Mouse (Mus musculus): ENCODE results near the gene Rhbdl1.

The Rhbdl1 gene

GRCm38 (mm10) chr17:25837076-25837410, at the start of gene Rhbdl1:
Gene Rhbdl1 (minus strand): TSS chr17:25837295.
- DNase-seq (ENCODE audit: low read depth), result no peak

DNA sequence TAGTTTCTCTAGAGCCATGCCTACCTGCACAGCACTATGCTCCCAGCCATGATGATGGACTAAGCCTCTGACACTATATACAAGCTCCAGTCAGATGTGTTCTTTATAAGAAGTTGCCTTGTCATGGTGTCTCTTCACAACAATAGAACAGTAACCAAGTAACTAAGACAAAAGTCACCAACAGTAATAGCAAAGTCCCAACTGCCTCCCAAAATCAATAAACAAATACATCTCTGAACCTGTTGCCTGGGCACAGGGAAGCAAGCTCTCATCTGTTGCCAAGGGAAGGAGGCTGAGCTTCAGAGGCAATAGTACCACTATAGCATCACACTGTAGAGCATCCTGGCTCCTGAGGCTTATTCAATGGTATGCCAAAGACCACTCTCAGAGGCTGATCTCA, 49.7 kb upstream of the Rhbdl1 start:
- no peak for DNase-seq (ENCODE audit: low read depth)

DNA sequence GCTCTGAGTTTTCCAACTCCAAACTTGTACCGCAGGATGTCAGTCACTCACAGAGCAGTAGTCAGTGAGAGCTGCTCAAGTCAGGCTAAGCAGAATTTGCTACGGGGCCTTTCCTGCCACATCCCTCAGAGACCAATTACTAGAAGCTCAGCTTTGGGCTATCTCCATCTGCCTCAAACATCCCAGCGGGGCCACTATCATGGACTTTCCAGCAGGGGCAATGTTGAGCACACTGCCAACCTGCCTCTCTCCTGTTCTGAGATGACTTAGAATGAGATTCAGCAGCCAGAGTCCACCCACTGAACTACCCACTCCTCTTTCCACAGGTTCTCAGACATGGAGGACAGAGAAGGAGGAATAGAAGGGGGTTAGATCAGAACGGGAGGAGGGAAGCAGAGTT, 48.5 kb upstream of the Rhbdl1 start:
- no peak for DNase-seq (ENCODE audit: low read depth)

DNA sequence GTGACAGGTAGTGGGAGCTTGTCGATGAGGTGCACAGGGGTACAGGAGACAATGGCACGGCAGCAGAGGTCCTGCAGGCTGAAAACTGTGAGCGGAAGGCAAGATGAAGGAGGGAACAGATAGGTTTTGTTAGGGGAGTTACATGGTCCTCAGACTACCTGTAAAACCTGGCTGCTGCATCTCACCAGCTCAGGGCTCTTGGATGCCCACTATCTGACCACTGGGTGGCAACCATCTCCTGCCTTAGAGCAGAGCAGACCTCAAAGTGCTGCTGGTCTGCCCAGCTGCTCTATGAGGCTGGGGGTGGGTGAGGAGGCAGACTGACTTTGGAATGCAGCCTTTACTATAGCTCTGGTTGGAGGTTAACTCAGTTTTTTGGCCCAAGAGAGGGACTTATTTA, 46.7 kb upstream of the Rhbdl1 start:
- no peak for DNase-seq (ENCODE audit: low read depth)

DNA sequence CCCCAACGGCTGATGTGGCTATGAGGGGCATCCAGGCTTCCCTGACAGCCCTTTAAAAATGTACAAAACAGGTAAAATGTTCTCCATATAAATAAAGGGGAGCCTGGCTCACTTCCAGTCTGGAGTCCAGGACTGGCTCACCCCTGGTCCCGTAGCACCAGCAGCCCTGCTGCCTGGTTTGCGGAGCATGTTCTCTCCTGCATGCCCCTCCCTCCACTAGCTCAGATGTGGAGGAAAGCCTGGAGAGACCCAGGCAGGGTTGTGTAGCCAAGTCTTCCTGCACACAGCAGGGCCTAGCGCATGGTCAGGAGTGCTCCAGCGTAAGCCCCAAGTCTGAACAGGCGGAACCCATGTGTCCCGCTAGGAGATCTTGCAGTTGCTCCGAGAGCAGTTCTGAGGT, 46.2 kb upstream of the Rhbdl1 start:
- DNase-seq (ENCODE audit: low read depth), result no peak

DNA sequence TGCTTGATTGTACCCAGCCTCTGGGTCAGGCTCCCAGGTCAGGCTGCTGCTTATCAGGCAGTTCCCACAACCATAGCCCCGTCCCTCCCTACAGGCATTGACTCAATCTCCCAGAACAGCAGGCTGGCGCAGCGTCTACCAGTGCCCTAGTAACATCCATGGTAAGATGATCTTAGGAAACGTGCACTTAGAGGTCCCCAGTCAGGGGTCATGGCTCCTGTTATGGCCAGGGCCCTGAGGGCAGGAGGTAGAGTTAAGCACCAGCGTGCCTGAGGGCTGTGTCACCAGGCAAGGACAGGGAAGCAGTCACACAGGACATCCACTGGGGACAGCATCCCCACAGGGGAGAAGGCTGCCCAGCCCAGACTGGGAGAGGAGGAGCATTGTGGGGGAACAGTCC, 45.2 kb upstream of the Rhbdl1 start:
- no peak for DNase-seq (ENCODE audit: low read depth)

DNA sequence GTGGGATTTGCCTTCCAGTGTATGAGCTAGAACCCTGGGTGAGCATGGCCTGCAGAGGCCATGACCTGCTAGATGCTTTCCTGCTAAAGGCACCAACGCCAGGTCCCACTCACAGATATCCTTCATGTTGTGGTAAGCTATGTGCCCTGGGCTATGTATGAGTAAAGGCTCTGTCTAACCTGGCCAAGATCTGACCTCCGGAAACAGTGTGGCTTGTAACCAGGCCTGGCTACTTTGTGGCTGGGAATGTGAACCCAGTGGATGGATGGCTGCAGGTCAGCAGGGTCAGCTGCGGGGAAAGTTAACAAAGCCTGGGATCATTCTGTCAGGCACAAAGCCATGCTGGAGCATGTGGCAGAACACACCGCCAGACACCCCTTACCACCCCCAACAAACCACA, 44.6 kb upstream of the Rhbdl1 start:
- DNase-seq (ENCODE audit: low read depth), result no peak

GRCm38 (mm10) chr17:25880913-25881641, 44.0 kb upstream of the Rhbdl1 start:
- DNase-seq (ENCODE audit: low read depth), result no peak

- no peak for DNase-seq (ENCODE audit: low read depth)
Measured at GRCm38 (mm10) chr17:25880196-25880910, 43.3 kb upstream of the Rhbdl1 start, which contains the start of gene Wfikkn1. Gene Wfikkn1 (minus strand): TSS chr17:25880858.

GRCm38 (mm10) chr17:25879750-25880149, 42.7 kb upstream of the Rhbdl1 start:
- DNase-seq (ENCODE audit: low read depth), result no peak

- DNase-seq (ENCODE audit: low read depth), result no peak
Measured at GRCm38 (mm10) chr17:25879261-25879660, 42.2 kb upstream of the Rhbdl1 start.

- DNase-seq (ENCODE audit: low read depth), result no peak
Measured at GRCm38 (mm10) chr17:25878611-25879180, 41.6 kb upstream of the Rhbdl1 start.

- DNase-seq (ENCODE audit: low read depth), result no peak
Measured at GRCm38 (mm10) chr17:25877741-25878610, 40.9 kb upstream of the Rhbdl1 start.

- no peak for DNase-seq (ENCODE audit: low read depth)
Measured at GRCm38 (mm10) chr17:25877025-25877424, 39.9 kb upstream of the Rhbdl1 start.

DNA sequence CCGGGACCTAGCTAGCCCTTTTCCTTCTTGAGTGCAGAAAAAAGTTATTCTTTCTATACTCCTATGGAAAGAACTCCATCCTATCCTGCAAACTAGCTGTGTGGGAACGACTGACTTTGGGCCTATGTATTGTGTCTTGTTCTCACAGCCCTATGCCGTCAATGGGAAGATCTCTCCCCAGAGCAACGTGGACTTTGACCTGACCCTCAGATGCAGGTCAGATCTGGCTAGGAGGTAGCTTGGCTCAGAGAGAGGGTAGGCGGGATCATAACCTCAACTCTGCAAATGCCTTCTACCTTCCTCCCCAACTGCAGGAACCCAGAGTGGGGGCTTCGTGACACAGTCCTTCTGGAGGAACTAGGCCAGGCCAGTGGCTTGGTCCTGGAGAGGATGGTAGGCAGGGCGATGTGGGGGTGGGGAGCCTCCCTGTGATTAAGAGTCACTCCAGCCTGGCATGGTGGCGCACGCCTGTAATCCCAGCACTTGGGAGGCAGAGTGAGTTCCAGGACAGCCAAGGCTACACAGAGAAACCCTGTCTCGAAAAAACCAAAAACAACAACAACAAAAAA, 39.3 kb upstream of the Rhbdl1 start:
- no peak for DNase-seq (ENCODE audit: low read depth)

GRCm38 (mm10) chr17:25875171-25876136, 38.4 kb upstream of the Rhbdl1 start:
- DNase-seq (ENCODE audit: low read depth), result peak; percentile 71

DNA sequence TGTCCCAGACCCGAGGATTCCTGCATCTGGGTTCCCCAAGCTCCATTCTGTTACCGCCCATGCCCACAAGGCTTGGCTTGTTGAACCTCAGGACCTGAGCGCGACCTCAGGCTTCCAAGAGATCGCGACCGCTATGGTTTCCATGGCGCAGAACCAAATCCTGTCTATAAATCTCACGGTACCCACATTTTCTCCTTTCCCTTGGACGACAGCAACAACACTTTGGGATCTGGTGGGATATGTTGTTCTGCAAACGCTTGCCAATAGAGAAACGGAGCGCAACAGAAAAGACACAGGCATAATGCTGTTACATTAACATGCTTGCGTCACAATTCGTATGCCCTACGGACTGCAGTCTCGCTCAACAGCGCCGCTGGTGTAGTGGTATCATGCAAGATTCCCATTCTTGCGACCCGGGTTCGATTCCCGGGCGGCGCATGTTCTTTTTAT, 37.7 kb upstream of the Rhbdl1 start, which contains the start of gene Mettl26:
TSS of gene Mettl26 (plus strand) at position 354 of the 450 bp plus-strand sequence.
- peak; percentile 88 for DNase-seq (ENCODE audit: low read depth)

- DNase-seq (ENCODE audit: low read depth), result no peak
Measured at GRCm38 (mm10) chr17:25874148-25874720, 37.1 kb upstream of the Rhbdl1 start.

DNA sequence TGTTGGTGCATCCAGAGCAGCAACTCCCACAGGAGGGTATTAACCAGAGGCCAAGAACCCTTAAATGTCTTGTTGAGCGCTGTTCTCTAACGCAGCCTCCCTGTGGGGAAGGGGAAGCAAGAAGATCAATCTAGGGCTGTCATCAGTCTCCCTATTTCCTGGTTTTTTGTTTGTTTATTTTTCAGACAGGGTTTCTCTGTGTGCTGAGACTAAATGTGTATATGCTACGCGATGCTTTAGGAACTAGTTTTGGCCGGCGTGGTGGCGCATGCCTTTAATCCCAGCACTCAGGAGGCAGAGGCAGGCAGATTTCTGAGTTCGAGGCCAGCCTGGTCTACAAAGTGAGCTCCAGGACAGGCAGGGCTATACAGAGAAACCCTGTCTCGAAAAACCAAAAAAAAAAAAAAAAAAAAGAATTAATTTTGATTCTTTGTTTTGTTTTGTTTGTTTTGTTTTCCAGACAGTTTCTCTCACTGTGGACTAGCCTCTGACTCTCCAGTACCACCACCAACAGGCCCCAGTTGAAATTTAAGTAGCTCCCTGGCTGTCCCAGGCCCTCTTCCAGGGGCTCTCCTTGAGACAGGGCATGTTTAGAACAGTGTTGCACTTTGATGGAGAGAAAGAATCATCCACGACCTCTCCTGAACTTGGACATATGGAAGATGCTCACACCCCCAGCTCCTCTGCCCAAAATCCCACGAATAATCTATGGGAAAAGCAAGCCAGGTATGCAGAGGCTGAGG, 36.5 kb upstream of the Rhbdl1 start:
- no peak for DNase-seq (ENCODE audit: low read depth)

DNA sequence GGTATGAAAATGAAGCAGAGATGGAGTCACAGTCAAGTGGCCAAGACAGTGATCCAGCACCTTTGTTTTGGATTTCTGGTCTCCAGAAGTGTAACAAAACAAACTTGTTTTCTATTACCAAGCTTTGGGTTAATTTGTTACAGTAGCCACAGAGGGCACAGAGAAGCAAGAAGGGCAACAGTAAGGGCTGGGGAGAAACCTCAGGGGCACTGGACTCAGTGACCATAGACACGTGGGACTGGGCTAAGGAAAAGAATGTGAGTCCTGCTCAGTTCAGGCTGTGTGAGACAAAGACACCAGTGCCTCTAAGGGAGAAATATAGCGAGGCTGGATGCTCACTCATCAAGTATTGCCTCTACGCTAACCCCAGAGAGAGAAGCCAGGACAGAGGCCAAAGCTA, 35.6 kb upstream of the Rhbdl1 start:
- DNase-seq (ENCODE audit: low read depth), result no peak

Data from c-Kit-positive CD71-negative TER-119-negative erythroid progenitor cells, embryonic 14.5 days (primary cell).